Mouse (Mus musculus): ENCODE data around the gene Iqgap2.

DNA sequence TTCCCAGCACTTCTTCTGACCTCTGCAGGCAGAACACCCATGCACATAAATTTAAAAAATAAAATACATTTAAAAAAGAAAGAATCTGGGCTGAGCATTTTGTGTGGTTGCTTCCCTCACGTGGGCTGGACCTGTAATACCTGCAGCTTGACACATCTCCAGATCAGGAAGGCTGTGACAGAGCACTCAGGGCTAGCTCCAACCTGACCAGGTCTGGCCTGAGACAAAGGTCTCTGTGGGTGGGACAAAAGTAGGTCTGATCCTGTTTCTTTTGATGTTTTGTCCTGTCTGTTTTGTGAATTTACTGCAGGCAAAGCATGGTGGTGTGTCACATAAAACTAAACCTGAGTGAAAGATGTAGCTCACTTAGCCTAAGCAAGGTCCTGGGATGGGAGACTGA lies 309.9 kb downstream of the Iqgap2 start:
- TF ChIP-seq CTCF (IDR thresholded peaks at IDR 0.05; ENCODE audit: extremely low read depth, insufficient read depth, low read length): no peak
- no peak for TF ChIP-seq POLR2A (IDR thresholded peaks at IDR 0.05; ENCODE audit: extremely low read depth, insufficient read depth, low read length)

Data from cortical plate, adult 2 months (tissue).